Mouse (Mus musculus) ES-Bruce4 (cell line): ENCODE data around the gene Eef1b2.

ENCODE experiments used
- CTCF ChIP-seq: IDR thresholded peaks from one replicate; pipeline ENCODE4 v1.8.1; 2011; ENCODE audit warnings: low read depth, low read length
- EP300 ChIP-seq: IDR thresholded peaks from 2 replicates; pipeline ENCODE4 v1.6.1; 2011; ENCODE audit warnings: low read depth, low read length; ENCODE audit not compliant: insufficient read depth

GRCm38 (mm10) chr1:63214271-63214558, 37.6 kb downstream of the Eef1b2 start, which contains the start of gene Gpr1:
- TF ChIP-seq EP300 (no peak), CTCF (no peak)
